Mouse (Mus musculus) heart, embryonic 16.5 days (tissue): ENCODE data around the gene Tmem89. TPM values are rescaled to one million over a fixed set of nuclear protein-coding genes. Genes with fewer than 3 reads are reported as not detected.

Experiments
- polyA plus RNA-seq: library from polyadenylated mRNA; unstranded; fragments of >200 nt; fragmentation: Nextera tagmentation; extraction: Ambion mirVana; gene quantifications from 2 replicates; pipeline ENCODE4 v1.2.1, GENCODE M21; 2015

Gene Tmem89
- polyA plus RNA-seq, 1 experiment from 2014 or later, result not detected

Other genes starting within 250 kb of the Tmem89 start
- 21.3 and 25.5 TPM in 2 replicates for gene Prkar2a, start 225.3 kb upstream of the Tmem89 start, polyA plus RNA-seq
- 27.2 and 31.0 TPM in 2 replicates for gene Ip6k2, start 130.8 kb upstream of the Tmem89 start, polyA plus RNA-seq
- 10.0 and 14.5 TPM in 2 replicates for gene Nckipsd, start 106.3 kb upstream of the Tmem89 start, polyA plus RNA-seq
- gene Celsr3, start 88.3 kb upstream of the Tmem89 start, polyA plus RNA-seq, result 0.05 and 0.13 TPM in 2 replicates
- 7.6 and 7.8 TPM in 2 replicates for gene Slc26a6, start 61.3 kb upstream of the Tmem89 start, polyA plus RNA-seq
- gene Uqcrc1, start 22.0 kb downstream of the Tmem89 start, polyA plus RNA-seq, result 1,117 and 1,144 TPM in 2 replicates
- gene Col7a1, start 39.0 kb downstream of the Tmem89 start, polyA plus RNA-seq, result 1.3 and 1.5 TPM in 2 replicates
- gene Ucn2, start 71.4 kb downstream of the Tmem89 start, polyA plus RNA-seq, result not detected in 2 replicates
- gene Pfkfb4, start 77.2 kb downstream of the Tmem89 start, polyA plus RNA-seq, result 3.1 and 4.8 TPM in 2 replicates
- gene Shisa5, start 123.9 kb downstream of the Tmem89 start, polyA plus RNA-seq, result 75.4 and 84.5 TPM in 2 replicates
- 12.5 and 14.5 TPM in 2 replicates for gene Trex1, start 145.1 kb downstream of the Tmem89 start, polyA plus RNA-seq
- 15.6 and 17.3 TPM in 2 replicates for gene Atrip, start 159.5 kb downstream of the Tmem89 start, polyA plus RNA-seq
- 14.7 and 15.9 TPM in 2 replicates for gene Ccdc51, start 167.9 kb downstream of the Tmem89 start, polyA plus RNA-seq
- gene Tma7, start 168.0 kb downstream of the Tmem89 start, polyA plus RNA-seq, result 414 and 431 TPM in 2 replicates
- 7.8 and 8.8 TPM in 2 replicates for gene Plxnb1, start 180.8 kb downstream of the Tmem89 start, polyA plus RNA-seq
- gene Fbxw21, start 247.4 kb downstream of the Tmem89 start, polyA plus RNA-seq, result not detected in 2 replicates